Mouse (Mus musculus): Measurements from ENCODE around the gene Nr1h5. TPM values are rescaled to one million over a fixed set of nuclear protein-coding genes. Genes with fewer than 3 reads are reported as not detected.

The Nr1h5 gene
- not detected in 2 replicates for total RNA-seq (2012; rRNA removed)

GRCm38 (mm10) chr3:102964033-102964432 is at the start of gene Nr1h5:
TSS of gene Nr1h5 (minus strand) at chr3:102964133.
- in situ Hi-C loops (cut with MboI; ENCODE audit: low sequenced_read_pairs in 2 of 2, unreplicated experiment in 2 of 2): no loop called here
- no peak for TF ChIP-seq MAFK (IDR thresholded peaks at IDR 0.05; ENCODE audit: insufficient read depth, low read depth, low read length)
- TF ChIP-seq ZC3H11A (IDR thresholded peaks at IDR 0.05; ENCODE audit: borderline replicate concordance, low read depth, low read length): no peak
- TF ChIP-seq CHD2 (IDR thresholded peaks at IDR 0.05; ENCODE audit: low read depth, low read length): no peak
- no peak for TF ChIP-seq HCFC1 (IDR thresholded peaks at IDR 0.05; ENCODE audit: borderline replicate concordance, insufficient read depth, low read length)
- TF ChIP-seq ZNF384 (IDR thresholded peaks at IDR 0.05; ENCODE audit: low read depth, low read length): no peak
- DNase-seq (ENCODE audit: low read depth, low spot score): no peak
- no peak within 1 kb of the TSS for H3K9ac ChIP-seq (ENCODE audit: insufficient read depth, low read depth, low read length, poor library complexity, severe bottlenecking)
- no peak within 1 kb of the TSS for H3K4me3 ChIP-seq (ENCODE audit: insufficient read depth in 1 of 2, low read depth in 1 of 2, low read length in 2 of 2, poor library complexity in 1 of 2, severe bottlenecking in 1 of 2)
- H3K36me3 ChIP-seq (ENCODE audit: control insufficient read depth, insufficient read depth, low read length, poor library complexity, severe bottlenecking): no peaks in the 10 kb centered on the region
- no peaks in the 10 kb centered on the region for H3K9me3 ChIP-seq (ENCODE audit: control insufficient read depth, insufficient read depth, low read depth, low read length)
- H3K4me1 ChIP-seq (ENCODE audit: control insufficient read depth in 2 of 2, insufficient read depth in 2 of 2, low read length in 2 of 2, poor library complexity in 1 of 2): no peaks in the 10 kb centered on the region
- H3K27ac ChIP-seq (ENCODE audit: insufficient read depth, low read depth, low read length, poor library complexity, severe bottlenecking): no peak within 1 kb of the TSS

GRCm38 (mm10) chr3:103001595-103001994 is 37.7 kb upstream of the Nr1h5 start:
- no peak overlapping the region for H3K9ac ChIP-seq (ENCODE audit: insufficient read depth, low read depth, low read length, poor library complexity, severe bottlenecking)
- DNase-seq (ENCODE audit: low read depth, low spot score): no peak
- TF ChIP-seq CHD2 (IDR thresholded peaks at IDR 0.05; ENCODE audit: low read depth, low read length) (no peak), ZC3H11A (IDR thresholded peaks at IDR 0.05; ENCODE audit: borderline replicate concordance, low read depth, low read length) (no peak)
- in situ Hi-C loops (cut with MboI; ENCODE audit: low sequenced_read_pairs in 2 of 2, unreplicated experiment in 2 of 2): no loop called here
- no peak overlapping the region for H3K4me3 ChIP-seq (ENCODE audit: insufficient read depth in 1 of 2, low read depth in 1 of 2, low read length in 2 of 2, poor library complexity in 1 of 2, severe bottlenecking in 1 of 2)
- H3K9me3 ChIP-seq (ENCODE audit: control insufficient read depth, insufficient read depth, low read depth, low read length): no peaks in the 10 kb centered on the region
- peaks cover 1 to 2% of the 10 kb centered on the region in 2 experiments; a peak in 2 of 4 replicates for H3K4me1 ChIP-seq (ENCODE audit: control insufficient read depth in 2 of 2, insufficient read depth in 2 of 2, low read length in 2 of 2, poor library complexity in 1 of 2)
- no peak overlapping the region for H3K27ac ChIP-seq (ENCODE audit: insufficient read depth, low read depth, low read length, poor library complexity, severe bottlenecking)
- peaks cover 9% of the 10 kb centered on the region; the same call in 1 of the 2 replicates for H3K36me3 ChIP-seq (ENCODE audit: control insufficient read depth, insufficient read depth, low read length, poor library complexity, severe bottlenecking)

- Histone ChIP-seq H3K9ac (ENCODE audit: insufficient read depth, low read depth, low read length, poor library complexity, severe bottlenecking) (no peak overlapping the region), H3K9me3 (ENCODE audit: control insufficient read depth, insufficient read depth, low read depth, low read length) (no peaks in the 10 kb centered on the region), H3K27ac (ENCODE audit: insufficient read depth, low read depth, low read length, poor library complexity, severe bottlenecking) (no peak overlapping the region), H3K36me3 (ENCODE audit: control insufficient read depth, insufficient read depth, low read length, poor library complexity, severe bottlenecking) (peaks cover 8% of the 10 kb centered on the region; the same call in 1 of the 2 replicates), H3K4me3 (ENCODE audit: insufficient read depth in 1 of 2, low read depth in 1 of 2, low read length in 2 of 2, poor library complexity in 1 of 2, severe bottlenecking in 1 of 2) (no peak overlapping the region), H3K4me1 (ENCODE audit: control insufficient read depth in 2 of 2, insufficient read depth in 2 of 2, low read length in 2 of 2, poor library complexity in 1 of 2) (peaks cover 3 to 4% of the 10 kb centered on the region in 2 experiments; a peak in 2 of 4 replicates)
- in situ Hi-C loops (cut with MboI; ENCODE audit: low sequenced_read_pairs in 2 of 2, unreplicated experiment in 2 of 2): no loop called here
- TF ChIP-seq ZNF384 (IDR thresholded peaks at IDR 0.05; ENCODE audit: low read depth, low read length) (no peak), MAFK (IDR thresholded peaks at IDR 0.05; ENCODE audit: insufficient read depth, low read depth, low read length) (no peak), CHD2 (IDR thresholded peaks at IDR 0.05; ENCODE audit: low read depth, low read length) (no peak), HCFC1 (IDR thresholded peaks at IDR 0.05; ENCODE audit: borderline replicate concordance, insufficient read depth, low read length) (no peak), ZC3H11A (IDR thresholded peaks at IDR 0.05; ENCODE audit: borderline replicate concordance, low read depth, low read length) (no peak)
- DNase-seq (ENCODE audit: low read depth, low spot score): no peak
Observed at GRCm38 (mm10) chr3:102997591-102997990, 33.7 kb upstream of the Nr1h5 start.

- no peak overlapping the region for H3K4me3 ChIP-seq (ENCODE audit: insufficient read depth in 1 of 2, low read depth in 1 of 2, low read length in 2 of 2, poor library complexity in 1 of 2, severe bottlenecking in 1 of 2)
- no peak for TF ChIP-seq HCFC1 (IDR thresholded peaks at IDR 0.05; ENCODE audit: borderline replicate concordance, insufficient read depth, low read length)
- TF ChIP-seq MAFK (IDR thresholded peaks at IDR 0.05; ENCODE audit: insufficient read depth, low read depth, low read length): no peak
- TF ChIP-seq ZNF384 (IDR thresholded peaks at IDR 0.05; ENCODE audit: low read depth, low read length): no peak
- no peak for TF ChIP-seq ZC3H11A (IDR thresholded peaks at IDR 0.05; ENCODE audit: borderline replicate concordance, low read depth, low read length)
- TF ChIP-seq CHD2 (IDR thresholded peaks at IDR 0.05; ENCODE audit: low read depth, low read length): no peak
- DNase-seq (ENCODE audit: low read depth, low spot score): no peak
- H3K36me3 ChIP-seq (ENCODE audit: control insufficient read depth, insufficient read depth, low read length, poor library complexity, severe bottlenecking): peaks cover 5% of the 10 kb centered on the region; the same call in 1 of the 2 replicates
- in situ Hi-C loops (cut with MboI; ENCODE audit: low sequenced_read_pairs in 2 of 2, unreplicated experiment in 2 of 2): no loop called here
- H3K9ac ChIP-seq (ENCODE audit: insufficient read depth, low read depth, low read length, poor library complexity, severe bottlenecking): no peak overlapping the region
- no peak overlapping the region for H3K27ac ChIP-seq (ENCODE audit: insufficient read depth, low read depth, low read length, poor library complexity, severe bottlenecking)
- peaks cover 3 to 8% of the 10 kb centered on the region in 2 experiments for H3K4me1 ChIP-seq (ENCODE audit: control insufficient read depth in 2 of 2, insufficient read depth in 2 of 2, low read length in 2 of 2, poor library complexity in 1 of 2)
- no peaks in the 10 kb centered on the region for H3K9me3 ChIP-seq (ENCODE audit: control insufficient read depth, insufficient read depth, low read depth, low read length)
Observed at GRCm38 (mm10) chr3:102997036-102997435, 33.1 kb upstream of the Nr1h5 start.
